Mouse (Mus musculus) CH12.LX (cell line): Measurements from ENCODE around the gene Sergef. TPM values are rescaled to one million over a fixed set of nuclear protein-coding genes. Genes with fewer than 3 reads are reported as not detected.
"Not testable (repeated sequence)": the region's sequence is repeated elsewhere in the genome, so short reads cannot be mapped to it uniquely, and the experiment has no call there.

Source experiments
- DNase-seq: peaks from one replicate; pipeline ENCODE4 v3.0.0-alpha.2; 2013; ENCODE audit errors: extremely low read depth
- H3K27ac ChIP-seq: 2 replicates; pipeline ENCODE4 v1.5.1; 2012; ENCODE audit warnings: low read depth, mild to moderate bottlenecking, control low read depth, moderate library complexity; ENCODE audit not compliant: insufficient read depth
- H3K27me3 ChIP-seq: replicated peaks from 2 replicates; pipeline ENCODE3; 2012; ENCODE audit warnings: inconsistent platforms
- H3K36me3 ChIP-seq, 2 experiments: replicated peaks in 1 of 2; 2 replicates each; pipeline versions ENCODE3 to v1.6.1; 2012; ENCODE audit warnings: inconsistent platforms in 1 of 2, low read length in 1 of 2, mild to moderate bottlenecking in 1 of 2, mixed read lengths in 1 of 2, moderate library complexity in 1 of 2; ENCODE audit not compliant: control insufficient read depth in 1 of 2, insufficient read depth in 1 of 2
- H3K4me1 ChIP-seq, 2 experiments: 2 replicates each; pipeline ENCODE4 v1.6.1; 2012; ENCODE audit warnings: inconsistent platforms in 1 of 2, moderate library complexity in 1 of 2; ENCODE audit not compliant: insufficient read depth in 2 of 2, control insufficient read depth in 1 of 2
- H3K4me2 ChIP-seq: 2 replicates; pipeline ENCODE4 v1.6.1; 2012; ENCODE audit warnings: low read depth, mild to moderate bottlenecking, control low read depth; ENCODE audit not compliant: poor library complexity, insufficient read depth, severe bottlenecking
- H3K4me3 ChIP-seq, 3 experiments: fragments of 150-350 bp in 1 of 3; sonication (generic) in 1 of 3; replicated peaks in 1 of 3; 2 replicates each; pipeline versions ENCODE3 to v1.5.1; 2011 to 2012; ENCODE audit warnings: low read depth in 2 of 3, low read length in 2 of 3, mild to moderate bottlenecking in 2 of 3, moderate library complexity in 2 of 3, control low read depth in 1 of 3, improper control_type of control experiment in 1 of 3, inconsistent platforms in 1 of 3, mixed read lengths in 1 of 3; ENCODE audit not compliant: poor library complexity in 1 of 3
- H3K79me2 ChIP-seq: replicated peaks from 2 replicates; pipeline ENCODE4 v1.6.1; 2012; ENCODE audit warnings: mild to moderate bottlenecking, moderate library complexity; ENCODE audit not compliant: control insufficient read depth, poor library complexity, insufficient read depth, severe bottlenecking; ENCODE audit errors: extremely low read depth
- H3K9ac ChIP-seq: 2 replicates; pipeline ENCODE4 v1.6.1; 2012; ENCODE audit warnings: low read depth, mild to moderate bottlenecking, control low read depth, moderate library complexity; ENCODE audit not compliant: insufficient read depth
- H3K9me3 ChIP-seq: replicated peaks from 2 replicates; pipeline ENCODE3; 2012; ENCODE audit warnings: low read length, inconsistent platforms, mixed read lengths
- CHD1 ChIP-seq: IDR thresholded peaks from 2 replicates; pipeline ENCODE4 v1.6.1; 2012; ENCODE audit warnings: low read depth, low read length, improper control_type of control experiment, inconsistent platforms
- CHD2 ChIP-seq: IDR thresholded peaks from 2 replicates; pipeline ENCODE4 v1.6.1; 2011; ENCODE audit warnings: low read length, improper control_type of control experiment
- CTCF ChIP-seq, 2 experiments: IDR thresholded peaks in 1 of 2; conservative IDR thresholded peaks in 1 of 2; 2 replicates each; pipeline ENCODE4 v1.5.1; 2011 to 2012; ENCODE audit warnings: low read depth in 2 of 2, low read length in 2 of 2, improper control_type of control experiment in 1 of 2, inconsistent platforms in 1 of 2, mild to moderate bottlenecking in 1 of 2, moderate library complexity in 1 of 2
- E2F4 ChIP-seq: IDR thresholded peaks from 2 replicates; pipeline ENCODE4 v1.6.1; 2011; ENCODE audit warnings: low read depth, low read length, improper control_type of control experiment; ENCODE audit not compliant: insufficient replicate concordance
- ELF1 ChIP-seq: IDR thresholded peaks from 2 replicates; pipeline ENCODE4 v1.6.1; 2014; ENCODE audit warnings: low read depth, mild to moderate bottlenecking, inconsistent platforms, low read length, improper control_type of control experiment
- ETS1 ChIP-seq: conservative IDR thresholded peaks from 2 replicates; pipeline ENCODE4 v1.6.1; 2012; ENCODE audit warnings: low read depth, mild to moderate bottlenecking, inconsistent platforms, low read length, improper control_type of control experiment, moderate library complexity
- HCFC1 ChIP-seq: IDR thresholded peaks from 2 replicates; pipeline ENCODE4 v1.6.1; 2012; ENCODE audit warnings: low read depth, mild to moderate bottlenecking, inconsistent platforms, low read length, improper control_type of control experiment
- KAT2A ChIP-seq: IDR thresholded peaks from 2 replicates; pipeline ENCODE4 v1.6.1; 2012; ENCODE audit warnings: low read length, improper control_type of control experiment, inconsistent platforms; ENCODE audit not compliant: insufficient replicate concordance
- MAX ChIP-seq: IDR thresholded peaks from 2 replicates; pipeline ENCODE4 v1.6.1; 2011; ENCODE audit warnings: low read length, improper control_type of control experiment
- MAZ ChIP-seq: IDR thresholded peaks from 2 replicates; pipeline ENCODE4 v1.6.1; 2012; ENCODE audit warnings: low read depth, mild to moderate bottlenecking, inconsistent platforms, low read length, improper control_type of control experiment, moderate library complexity
- MEF2A ChIP-seq: IDR thresholded peaks from 2 replicates; pipeline ENCODE4 v1.6.1; 2014; ENCODE audit warnings: low read depth, mild to moderate bottlenecking, inconsistent platforms, low read length, improper control_type of control experiment, borderline replicate concordance
- MXI1 ChIP-seq: IDR thresholded peaks from 2 replicates; pipeline ENCODE4 v1.6.1; 2011; ENCODE audit warnings: mild to moderate bottlenecking, low read depth, low read length, improper control_type of control experiment
- NRF1 ChIP-seq: IDR thresholded peaks from 2 replicates; pipeline ENCODE4 v1.6.1; 2014; ENCODE audit warnings: low read depth, mild to moderate bottlenecking, inconsistent platforms, low read length, improper control_type of control experiment, moderate library complexity
- POLR2A ChIP-seq: IDR thresholded peaks from 2 replicates; pipeline ENCODE4 v1.6.1; 2011; ENCODE audit warnings: low read depth, mild to moderate bottlenecking, improper control_type of control experiment, low read length
- POLR2AphosphoS2 ChIP-seq: IDR thresholded peaks from 2 replicates; pipeline ENCODE4 v1.6.1; 2011; ENCODE audit warnings: low read depth, low read length, improper control_type of control experiment
- RAD21 ChIP-seq: IDR thresholded peaks from 2 replicates; pipeline ENCODE4 v1.6.1; 2011; ENCODE audit warnings: low read depth, mild to moderate bottlenecking, low read length, improper control_type of control experiment, moderate library complexity
- SIN3A ChIP-seq: IDR thresholded peaks from 2 replicates; pipeline ENCODE4 v1.6.1; 2012; ENCODE audit warnings: low read length, improper control_type of control experiment, inconsistent platforms
- SMC3 ChIP-seq: IDR thresholded peaks from 2 replicates; pipeline ENCODE4 v1.6.1; 2011; ENCODE audit warnings: low read depth, low read length, improper control_type of control experiment
- USF1 ChIP-seq: IDR thresholded peaks from 2 replicates; pipeline ENCODE4 v1.6.1; 2014; ENCODE audit warnings: low read depth, mild to moderate bottlenecking, inconsistent platforms, low read length, improper control_type of control experiment
- USF2 ChIP-seq: conservative IDR thresholded peaks from 2 replicates; pipeline ENCODE4 v1.6.1; 2011; ENCODE audit warnings: low read depth, low read length, improper control_type of control experiment
- ZMIZ1 ChIP-seq: IDR thresholded peaks from 2 replicates; pipeline ENCODE4 v1.6.1; 2012; ENCODE audit warnings: low read depth, mild to moderate bottlenecking, inconsistent platforms, low read length, improper control_type of control experiment
- dilution Hi-C: fragments of 300-500 bp; cut with MboI; formaldehyde crosslinking; loops from 2 replicates; pipeline ENCODE4 v1.14.3; 2020; ENCODE audit warnings: low sequenced_read_pairs; ENCODE audit not compliant: extremely low pct_unique_long_range_greater_than_20kb, extremely low pct_ligation_motif_present
- in situ Hi-C: fragments of 300-500 bp; cut with MboI; formaldehyde crosslinking; loops from 3 replicates; pipeline ENCODE4 v1.14.3; 2019; ENCODE audit warnings: low sequenced_read_pairs, low pct_ligation_motif_present, low pct_unique_long_range_greater_than_20kb, mixed read lengths
- polyA plus RNA-seq: library from polyadenylated mRNA; unstranded; fragments of >175 nt; gene quantifications from 2 replicates; pipeline ENCODE4 v1.2.1, GENCODE M21; 2012; ENCODE audit warnings: low read depth; ENCODE audit not compliant: insufficient read length
- total RNA-seq, 2 experiments: library from RNA; depleted of rRNA; stranded (reverse); fragments of 300-350 nt in 1 of 2; fragments of >200 nt in 1 of 2; gene quantifications; 2 replicates each; pipeline ENCODE4 v1.2.3; 2012 to 2014

The Sergef gene
- total and polyA plus RNA-seq, 3 experiments: 13.0 to 18.0 (median 14.1) TPM

DNA sequence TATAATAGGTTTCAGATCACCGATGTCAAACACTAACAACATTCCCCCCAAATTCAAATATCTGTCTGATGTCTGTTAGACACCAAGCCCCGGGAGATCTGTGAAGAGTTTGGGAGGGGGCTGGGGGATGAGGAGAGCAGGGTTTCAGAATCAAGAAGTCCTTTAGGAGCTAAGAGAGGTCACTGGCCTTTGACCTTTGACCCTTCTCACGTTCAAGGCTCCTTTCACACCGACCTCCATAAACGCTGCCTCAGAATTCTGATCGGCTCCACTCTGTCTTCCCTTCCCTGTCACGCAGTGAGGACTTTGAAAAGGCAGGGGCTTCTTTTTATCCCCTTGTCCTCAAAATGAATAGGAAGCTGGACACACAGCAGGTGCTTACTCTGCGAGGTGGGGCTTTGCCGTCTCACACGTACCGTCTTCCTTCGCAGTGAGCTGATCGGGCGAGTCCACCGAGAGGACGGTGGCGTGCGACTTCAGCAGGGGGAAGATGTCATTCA, 22.0 kb upstream of the Sergef start:
- peaks cover 10% of the 10 kb centered on the region for H3K27me3 ChIP-seq
- no peak for DNase-seq
- H3K36me3 ChIP-seq: no peaks in the 10 kb centered on the region
- no peak overlapping the region for H3K4me2 ChIP-seq
- no peak overlapping the region for H3K4me3 ChIP-seq
- dilution Hi-C loops: no loop called here
- H3K79me2 ChIP-seq: no peaks in the 10 kb centered on the region
- no peak overlapping the region for H3K9ac ChIP-seq
- no peak for TF ChIP-seq MEF2A
- in situ Hi-C loops: no loop called here
- H3K27ac ChIP-seq: no peak overlapping the region
- no peaks in the 10 kb centered on the region for H3K9me3 ChIP-seq
- H3K4me1 ChIP-seq: peaks cover 2 to 6% of the 10 kb centered on the region in 2 experiments; a peak in 3 of 4 replicates

DNA sequence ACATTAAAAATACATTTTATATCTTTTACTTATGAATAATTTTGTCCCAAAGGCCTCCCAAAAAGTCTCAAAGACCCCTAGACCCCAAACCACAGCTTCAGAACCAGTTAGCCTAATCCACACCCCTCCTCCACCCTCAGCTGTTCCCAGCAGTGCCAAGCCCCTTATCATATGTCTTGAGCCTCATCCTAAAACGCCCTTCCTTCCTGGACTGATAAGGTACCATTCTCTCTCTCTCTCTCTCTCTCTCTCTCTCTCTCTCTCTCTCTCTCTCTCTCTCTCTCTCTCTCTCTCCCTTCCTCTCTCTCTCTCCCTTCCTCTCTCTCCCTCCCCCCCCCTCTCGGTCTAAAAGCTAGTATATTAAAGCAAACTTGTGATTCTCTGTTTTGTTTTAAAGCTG, 12.7 kb upstream of the Sergef start:
- Histone ChIP-seq H3K27ac (no peak overlapping the region), H3K9me3 (no peaks in the 10 kb centered on the region), H3K27me3 (peaks cover 4% of the 10 kb centered on the region), H3K4me2 (no peak overlapping the region), H3K36me3 (no peaks in the 10 kb centered on the region), H3K4me3 (no peak overlapping the region), H3K79me2 (no peaks in the 10 kb centered on the region), H3K4me1 (0 out of 4 replicates have a peak, but pooled peaks cover 0 to 5% of the 10 kb centered on the region in 2 experiments), H3K9ac (no peak overlapping the region)
- dilution Hi-C loops (no loop called here), in situ Hi-C loops (no loop called here)
- no peak for TF ChIP-seq MXI1
- no peak for TF ChIP-seq ETS1
- no peak for TF ChIP-seq ELF1
- no peak for TF ChIP-seq POLR2AphosphoS2
- TF ChIP-seq E2F4: no peak
- TF ChIP-seq RAD21: no peak
- no peak for TF ChIP-seq SIN3A
- no peak for TF ChIP-seq USF2
- no peak for TF ChIP-seq USF1
- no peak for TF ChIP-seq HCFC1
- no peak for TF ChIP-seq CHD1
- no peak for TF ChIP-seq ZMIZ1
- no peak for TF ChIP-seq SMC3
- no peak for TF ChIP-seq CHD2
- TF ChIP-seq NRF1: no peak
- no peak for TF ChIP-seq KAT2A
- TF ChIP-seq MAX: no peak
- TF ChIP-seq CTCF (conservative IDR thresholded peaks at IDR 0.05 in 1 of 2, IDR thresholded peaks at IDR 0.05 in 1 of 2; ENCODE audit: low read depth in 2 of 2, low read length in 2 of 2): no peak
- no peak for TF ChIP-seq POLR2A
- TF ChIP-seq MAZ: no peak
- DNase-seq: no peak

DNA sequence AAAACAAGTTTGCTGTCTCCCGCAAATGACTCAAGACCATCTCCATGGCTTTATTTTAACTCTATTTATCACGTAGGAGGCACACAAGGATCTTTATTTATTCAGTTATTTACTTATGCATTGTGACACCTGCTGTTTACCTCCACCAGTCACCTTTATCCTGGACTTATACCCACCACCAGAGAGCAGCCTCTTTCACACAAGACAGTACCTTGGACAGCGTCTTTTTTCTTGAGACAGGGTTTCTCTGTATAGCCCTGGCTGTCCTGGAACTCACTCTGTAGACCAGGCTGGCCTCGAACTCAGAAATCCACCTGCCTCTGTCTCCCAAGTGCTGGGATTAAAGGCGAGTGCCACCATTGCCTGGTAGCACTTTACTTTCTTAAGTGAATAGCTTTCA, 10.6 kb upstream of the Sergef start:
- H3K27ac ChIP-seq, H3K79me2 ChIP-seq, H3K9me3 ChIP-seq, H3K4me2 ChIP-seq, H3K36me3 ChIP-seq, dilution Hi-C loops, H3K4me1 ChIP-seq, H3K9ac ChIP-seq, in situ Hi-C loops, H3K4me3 ChIP-seq: not testable (repeated sequence)
- H3K27me3 ChIP-seq: peaks cover 11% of the 10 kb centered on the region
- DNase-seq: peak; percentile 19
